Mouse (Mus musculus) C2C12 (cell line): ENCODE data around the gene Vps18.

ENCODE experiments used
- CTCF ChIP-seq: IDR thresholded peaks from one replicate; pipeline ENCODE4 v1.5.1; 2011; ENCODE audit not compliant: control insufficient read depth, insufficient read depth, insufficient read length
- MAX ChIP-seq: IDR thresholded peaks from one replicate; pipeline ENCODE4 v1.6.1; 2011; ENCODE audit warnings: mild to moderate bottlenecking, control low read depth
- USF1 ChIP-seq: IDR thresholded peaks from one replicate; pipeline ENCODE4 v1.6.1; 2011; ENCODE audit warnings: low read depth, mild to moderate bottlenecking, control low read depth, moderate library complexity

DNA sequence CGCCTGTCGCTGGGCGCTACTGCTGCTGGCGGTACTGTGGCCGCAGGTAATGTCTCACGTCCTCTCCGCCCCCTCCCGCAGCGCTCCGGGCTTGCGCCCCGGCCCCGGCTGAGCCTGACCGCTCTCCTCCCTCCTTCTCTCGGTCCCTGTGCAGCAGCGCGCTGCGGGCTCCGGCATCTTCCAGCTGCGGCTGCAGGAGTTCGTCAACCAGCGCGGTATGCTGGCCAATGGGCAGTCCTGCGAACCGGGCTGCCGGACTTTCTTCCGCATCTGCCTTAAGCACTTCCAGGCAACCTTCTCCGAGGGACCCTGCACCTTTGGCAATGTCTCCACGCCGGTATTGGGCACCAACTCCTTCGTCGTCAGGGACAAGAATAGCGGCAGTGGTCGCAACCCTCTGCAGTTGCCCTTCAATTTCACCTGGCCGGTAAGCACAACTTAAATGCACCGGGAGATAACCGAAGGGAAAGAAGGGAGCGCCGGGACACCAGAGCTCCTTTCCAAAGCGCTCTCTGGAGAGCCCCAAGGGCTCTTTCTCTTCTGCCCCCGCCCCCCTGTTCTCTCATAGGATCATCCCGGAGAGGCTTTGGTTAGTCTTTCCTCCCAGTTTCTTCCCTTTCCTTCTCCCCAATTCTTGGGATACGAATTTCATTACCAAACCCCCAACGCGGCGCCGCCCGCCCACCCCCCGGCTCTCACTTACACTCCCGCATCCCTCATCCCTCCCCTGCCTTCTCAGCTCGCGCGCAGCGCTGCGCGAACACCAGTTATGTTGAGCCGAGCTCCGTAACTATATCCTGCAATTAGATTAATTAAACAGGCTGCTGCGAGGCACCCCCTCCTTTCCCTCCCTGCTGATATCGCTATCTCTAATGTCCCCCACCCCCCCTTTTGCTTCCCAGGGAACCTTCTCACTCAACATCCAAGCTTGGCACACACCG, 37.9 kb downstream of the Vps18 start:
- no peak for TF ChIP-seq CTCF
- TF ChIP-seq MAX = no peak
- no peak for TF ChIP-seq USF1
